In the genomic region with DNA sequence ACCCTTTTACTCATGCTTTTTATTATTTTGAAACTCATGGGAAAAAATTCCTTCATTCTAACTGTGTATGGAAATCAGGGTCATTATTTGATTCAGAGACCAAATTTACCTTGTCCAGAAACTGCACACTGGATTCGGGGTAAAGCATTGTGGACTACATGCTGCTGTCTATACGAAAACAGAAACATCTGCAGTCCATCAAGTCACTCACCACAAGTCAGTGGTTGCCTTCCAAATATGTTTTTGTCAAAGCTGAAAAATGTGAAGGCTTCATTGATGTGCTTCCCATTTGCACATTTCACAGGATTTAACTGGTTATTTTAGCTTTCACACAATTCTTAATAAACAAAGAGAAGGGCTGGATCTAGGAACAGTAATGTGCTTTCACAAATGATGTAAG, we compare ENCODE assay signal across 18 mouse cellular contexts.
"Had no signal": no experiment of that assay in that cellular context is flagged by ENCODE, and none has a peak within 500 bp of the region (broad histone marks: within the 10 kb centered on the region; RNA-seq: fewer than 3 reads in every experiment).

No protein-coding gene starts in this region.

- H3K4me1 ChIP-seq: kidney, embryonic 15.5 days; liver, embryonic 13.5 days; midbrain, embryonic 12.5 days; midbrain, embryonic 15.5 days; neural tube, embryonic 15.5 days; stomach, embryonic 15.5 days had no signal

- H3K36me3 ChIP-seq: kidney, embryonic 15.5 days; limb, embryonic 13.5 days; liver, embryonic 13.5 days; midbrain, embryonic 12.5 days; midbrain, embryonic 15.5 days; neural tube, embryonic 12.5 days; neural tube, embryonic 15.5 days; stomach, embryonic 15.5 days had no signal

- H3K9me3 ChIP-seq: kidney, embryonic 15.5 days; limb, embryonic 13.5 days; liver, embryonic 13.5 days; midbrain, embryonic 12.5 days; midbrain, embryonic 15.5 days; neural tube, embryonic 12.5 days; neural tube, embryonic 15.5 days; stomach, embryonic 15.5 days had no signal

- H3K9ac ChIP-seq: kidney, embryonic 15.5 days; limb, embryonic 13.5 days; liver, embryonic 13.5 days; midbrain, embryonic 12.5 days; midbrain, embryonic 15.5 days; neural tube, embryonic 12.5 days; neural tube, embryonic 15.5 days; stomach, embryonic 15.5 days had no signal

- H3K27ac ChIP-seq: kidney, embryonic 15.5 days; limb, embryonic 13.5 days; liver, embryonic 13.5 days; macrophage; midbrain, embryonic 12.5 days; midbrain, embryonic 15.5 days; neural tube, embryonic 12.5 days; neural tube, embryonic 15.5 days; stomach, embryonic 15.5 days had no signal

- H3K4me2 ChIP-seq: kidney, embryonic 15.5 days; limb, embryonic 13.5 days; liver, embryonic 13.5 days; midbrain, embryonic 12.5 days; midbrain, embryonic 15.5 days; neural tube, embryonic 12.5 days; neural tube, embryonic 15.5 days; stomach, embryonic 15.5 days had no signal

- H3K4me3 ChIP-seq: kidney, embryonic 15.5 days; limb, embryonic 13.5 days; liver, embryonic 13.5 days; midbrain, embryonic 12.5 days; midbrain, embryonic 15.5 days; neural tube, embryonic 12.5 days; neural tube, embryonic 15.5 days; stomach, embryonic 15.5 days had no signal

- ATAC-seq: midbrain, embryonic 15.5 days had no signal

- DNase-seq: kidney, adult 11 months; kidney, adult 8-10 months; kidney, postnatal 14 days; kidney, postnatal 4 days; left cerebral cortex, postnatal 4 days; liver, embryonic 13.5 days; right cerebral cortex, adult 18-20 months; right cerebral cortex, postnatal 14 days; right cerebral cortex, postnatal 4 days; thymus, postnatal 25 days had no signal

- H3K27me3 ChIP-seq: kidney, embryonic 15.5 days; limb, embryonic 13.5 days; liver, embryonic 13.5 days; midbrain, embryonic 12.5 days; midbrain, embryonic 15.5 days; neural tube, embryonic 12.5 days; neural tube, embryonic 15.5 days; stomach, embryonic 15.5 days had no signal
